Mouse (Mus musculus) cortical plate, adult 2 months (tissue): Measurements from ENCODE around the gene Gng2.

ENCODE experiments used
- CTCF ChIP-seq: fragments of 200-500 bp; IDR thresholded peaks from 2 replicates; pipeline ENCODE4 v1.5.1; 2011; ENCODE audit warnings: mild to moderate bottlenecking, control low read depth, low read length; ENCODE audit not compliant: insufficient read depth; ENCODE audit errors: extremely low read depth
- POLR2A ChIP-seq: fragments of 200-500 bp; IDR thresholded peaks from 2 replicates; pipeline ENCODE4 v1.6.1; 2011; ENCODE audit warnings: mild to moderate bottlenecking, low read length, control low read depth; ENCODE audit not compliant: insufficient read depth; ENCODE audit errors: extremely low read depth

GRCm38 (mm10) chr14:19974429-19974828, 3.0 kb downstream of the Gng2 start:
- no peak for TF ChIP-seq CTCF
- TF ChIP-seq POLR2A: no peak
